Mouse (Mus musculus): ENCODE data around the gene Rmnd5b. TPM values are rescaled to one million over a fixed set of nuclear protein-coding genes. Genes with fewer than 3 reads are reported as not detected.

Rmnd5b gene
- total RNA-seq, 2 experiments from 2014 or later = 56.1 to 61.9 TPM

DNA sequence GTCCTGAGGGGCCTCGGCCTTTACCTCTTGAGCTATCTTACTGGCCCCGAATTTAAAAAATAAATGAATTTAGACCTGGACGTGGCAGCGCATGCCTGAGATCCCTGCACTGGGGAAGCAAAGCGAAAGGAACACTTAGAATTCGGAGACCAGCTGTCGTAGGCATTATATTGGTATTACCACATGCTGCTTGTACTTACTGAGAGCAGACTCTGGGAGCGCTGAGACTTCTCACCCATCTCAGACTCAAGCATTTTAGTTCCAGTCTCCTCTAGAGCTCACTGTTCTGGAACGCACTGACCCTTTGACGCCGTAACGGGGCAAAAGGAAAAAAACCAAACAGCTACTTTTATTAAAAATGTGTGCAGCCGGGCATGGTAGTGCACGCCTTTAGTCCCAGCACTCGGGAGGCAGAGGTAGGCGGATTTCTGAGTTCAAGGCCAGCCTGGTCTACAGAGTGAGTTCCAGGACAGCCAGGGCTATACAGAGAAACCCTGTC lies 26.2 kb upstream of the Rmnd5b start:
- intact Hi-C loops (cut with DNase I) = no loop called here
- Histone ChIP-seq H3K27ac (no peak overlapping the region), H3K4me3 (no peak overlapping the region)
- DNase-seq (ENCODE audit: extremely low spot score in 1 of 2, low spot score in 2 of 2) = no peak
- TF ChIP-seq CTCF (IDR thresholded peaks at IDR 0.05) = no peak

- no peak for DNase-seq (ENCODE audit: extremely low spot score in 1 of 2, low spot score in 2 of 2)
- intact Hi-C loops (cut with DNase I) = no loop called here
- peak overlapping the region; percentile 13; the same call in 1 of the 2 replicates for H3K27ac ChIP-seq
- TF ChIP-seq CTCF (IDR thresholded peaks at IDR 0.05) = no peak
- no peak overlapping the region for H3K4me3 ChIP-seq
Observed at GRCm38 (mm10) chr11:51658705-51659104, 23.0 kb upstream of the Rmnd5b start.

DNA sequence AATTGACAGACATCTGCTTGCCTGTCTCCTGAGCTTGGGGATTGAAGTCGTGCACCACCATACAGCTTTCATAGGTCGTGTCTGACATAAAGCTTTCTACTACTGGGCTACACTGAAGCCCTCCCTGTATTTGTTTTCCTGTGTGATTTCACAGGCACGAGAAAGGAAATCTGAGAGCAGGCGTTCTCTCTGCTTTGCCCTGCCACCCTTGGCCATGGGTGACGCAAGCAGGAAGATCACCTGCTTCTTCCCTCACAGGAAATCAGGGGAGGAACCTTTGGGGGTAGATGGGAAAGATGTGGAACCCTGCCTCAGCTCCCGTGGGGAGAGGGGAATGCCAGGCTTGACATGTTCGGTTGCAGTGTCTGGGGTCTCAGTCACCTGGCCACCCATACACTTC lies 22.6 kb upstream of the Rmnd5b start:
- no peak for DNase-seq (ENCODE audit: extremely low spot score in 1 of 2, low spot score in 2 of 2)
- H3K27ac ChIP-seq = peak overlapping the region; percentile 13; the same call in 1 of the 2 replicates
- TF ChIP-seq CTCF (IDR thresholded peaks at IDR 0.05) = no peak
- intact Hi-C loops (cut with DNase I) = no loop called here
- H3K4me3 ChIP-seq = no peak overlapping the region

DNA sequence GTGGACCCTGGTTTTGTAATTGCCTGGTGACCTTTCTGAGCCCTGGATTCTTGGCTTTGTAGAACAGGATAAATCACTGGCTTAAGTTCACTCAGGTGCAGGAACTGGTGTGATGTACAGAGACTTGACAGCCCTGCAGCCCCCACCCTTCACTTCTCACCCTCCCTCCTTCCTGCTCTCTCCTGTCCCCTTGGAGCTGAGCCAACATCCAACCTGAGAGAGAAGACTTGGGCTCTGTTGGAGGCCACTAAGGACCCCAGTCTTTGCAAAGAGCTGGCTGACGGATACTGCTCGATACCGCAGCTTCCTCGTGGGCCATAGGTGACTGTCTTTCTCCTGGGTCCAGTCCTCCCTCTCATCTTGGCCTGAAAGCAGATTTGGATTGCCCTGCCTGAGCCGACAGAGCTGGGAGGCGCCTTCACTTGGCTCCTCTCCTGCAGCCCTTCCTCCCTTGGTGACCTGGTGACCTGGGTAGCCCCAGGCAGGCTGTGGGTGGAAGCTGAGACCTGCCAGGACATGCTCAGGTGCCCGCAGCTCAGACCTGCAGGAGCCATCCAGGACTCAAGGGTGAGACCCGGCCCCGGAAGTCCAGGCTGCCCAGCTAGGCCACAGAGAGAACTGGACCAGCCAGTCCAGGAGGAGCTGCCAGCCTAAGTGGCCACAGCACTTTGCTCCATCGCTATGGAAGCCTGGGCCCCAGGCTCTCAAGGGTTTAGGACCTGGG lies 21.3 kb upstream of the Rmnd5b start:
- H3K27ac ChIP-seq = no peak overlapping the region
- intact Hi-C loops (cut with DNase I) = no loop called here
- DNase-seq (ENCODE audit: extremely low spot score in 1 of 2, low spot score in 2 of 2) = peak in 1 of 2 experiments; percentile 5
- H3K4me3 ChIP-seq = no peak overlapping the region
- TF ChIP-seq CTCF (IDR thresholded peaks at IDR 0.05) = no peak

GRCm38 (mm10) chr11:51654891-51655290 lies 19.2 kb upstream of the Rmnd5b start:
- intact Hi-C loops (cut with DNase I) = loop anchor here (5.0 kb wide), 1 partner anchor 38 kb away; the partner anchor contains the start of gene Nhp2
- DNase-seq (ENCODE audit: extremely low spot score in 1 of 2, low spot score in 2 of 2) = no peak
- TF ChIP-seq CTCF (IDR thresholded peaks at IDR 0.05) = no peak
- Histone ChIP-seq H3K4me3 (no peak overlapping the region), H3K27ac (no peak overlapping the region)

DNA sequence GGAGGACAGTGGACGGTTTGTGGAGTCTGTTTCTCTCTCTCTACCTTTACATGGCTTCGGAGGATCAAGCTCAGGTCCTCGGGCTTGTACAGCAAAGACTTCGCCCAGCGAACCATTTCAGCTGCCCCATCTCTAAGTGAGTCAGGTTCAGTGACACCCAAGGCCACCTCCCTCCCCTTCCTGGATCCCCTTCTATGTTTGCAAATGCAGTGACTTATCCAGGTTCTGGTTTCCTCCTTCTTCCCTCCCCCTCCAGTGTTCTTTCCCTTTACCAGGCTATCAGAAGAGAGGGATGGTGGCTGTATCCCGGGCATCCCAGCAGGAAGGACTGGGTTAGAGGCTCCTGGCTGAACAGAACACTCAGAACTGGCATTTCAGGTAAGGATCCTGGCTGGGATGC lies 18.0 kb upstream of the Rmnd5b start:
- intact Hi-C loops (cut with DNase I) = loop anchor here (5.0 kb wide), 1 partner anchor 36 kb away; the partner anchor contains the start of gene Nhp2
- H3K27ac ChIP-seq = no peak overlapping the region
- TF ChIP-seq CTCF (IDR thresholded peaks at IDR 0.05) = no peak
- DNase-seq (ENCODE audit: extremely low spot score in 1 of 2, low spot score in 2 of 2) = no peak
- no peak overlapping the region for H3K4me3 ChIP-seq

GRCm38 (mm10) chr11:51652889-51653418 lies 17.3 kb upstream of the Rmnd5b start:
- Histone ChIP-seq H3K27ac (no peak overlapping the region), H3K4me3 (no peak overlapping the region)
- no peak for DNase-seq (ENCODE audit: extremely low spot score in 1 of 2, low spot score in 2 of 2)
- no peak for TF ChIP-seq CTCF (IDR thresholded peaks at IDR 0.05)
- intact Hi-C loops (cut with DNase I) = loop anchor here (5.0 kb wide), 1 partner anchor 36 kb away; the partner anchor contains the start of gene Nhp2

DNA sequence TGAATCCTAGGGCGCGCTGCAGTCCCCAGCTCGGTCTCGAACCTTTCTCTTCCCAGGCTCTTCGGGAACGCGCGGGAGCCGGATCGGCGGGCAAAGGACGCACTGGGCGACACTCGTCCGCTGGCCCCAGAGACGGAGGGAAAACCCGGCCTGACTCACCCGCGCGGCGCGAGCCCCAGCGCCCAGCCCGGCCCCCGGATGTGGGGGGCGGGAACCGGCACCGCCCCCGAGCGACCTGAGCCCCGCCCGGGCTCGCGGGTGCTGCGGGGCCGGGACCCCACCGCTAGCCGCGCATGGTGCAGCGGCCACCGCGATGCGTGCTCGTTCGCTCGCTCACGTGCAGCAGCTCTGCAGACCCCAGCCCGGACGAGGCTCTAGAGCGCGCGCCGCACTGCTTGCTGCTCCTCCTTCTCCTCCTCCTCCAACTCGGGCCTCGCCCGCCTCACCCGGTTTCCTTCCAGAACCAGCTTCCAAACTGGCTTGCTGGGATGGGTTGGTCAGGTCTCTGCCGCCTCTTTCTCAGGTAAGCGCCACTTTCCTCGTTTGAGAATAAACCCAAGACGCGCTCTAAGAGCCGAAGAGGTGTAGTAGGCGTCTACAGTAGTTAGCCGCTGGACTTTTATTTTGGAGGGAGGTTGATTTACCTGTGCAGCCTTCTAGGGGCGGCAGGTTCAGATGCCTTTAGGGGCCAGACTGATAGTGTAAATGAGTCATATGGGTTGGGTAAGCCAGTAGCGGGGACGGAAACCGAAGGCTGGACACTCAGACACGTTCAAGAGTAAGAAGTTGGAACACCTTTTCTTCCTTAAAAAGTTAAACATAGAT lies 15.2 kb upstream of the Rmnd5b start, which contains the start of the genes N4bp3 and D930048N14Rik:
Gene N4bp3 (minus strand): TSS at position 152 of the 825 bp plus-strand sequence.
Gene D930048N14Rik (plus strand): TSS at position 264 of the 825 bp plus-strand sequence.
- Histone ChIP-seq H3K27ac (peak within 1 kb of the TSS; percentile 80), H3K4me3 (peak within 1 kb of the TSS; percentile 52)
- DNase-seq (ENCODE audit: extremely low spot score in 1 of 2, low spot score in 2 of 2) = peak in 1 of 2 experiments; percentile 38
- intact Hi-C loops (cut with DNase I) = loop anchor here (5.0 kb wide), 1 partner anchor 34 kb away; the partner anchor contains the start of gene Nhp2
- no peak for TF ChIP-seq CTCF (IDR thresholded peaks at IDR 0.05)

- H3K4me3 ChIP-seq = peak overlapping the region; percentile 52
- intact Hi-C loops (cut with DNase I) = loop anchor here (5.0 kb wide), 1 partner anchor 33 kb away; the partner anchor contains the start of gene Nhp2
- no peak for TF ChIP-seq CTCF (IDR thresholded peaks at IDR 0.05)
- DNase-seq (ENCODE audit: extremely low spot score in 1 of 2, low spot score in 2 of 2) = peak in 1 of 2 experiments; percentile 22
- peak overlapping the region; percentile 80 for H3K27ac ChIP-seq
Observed at GRCm38 (mm10) chr11:51650261-51650660, 14.6 kb upstream of the Rmnd5b start.

DNA sequence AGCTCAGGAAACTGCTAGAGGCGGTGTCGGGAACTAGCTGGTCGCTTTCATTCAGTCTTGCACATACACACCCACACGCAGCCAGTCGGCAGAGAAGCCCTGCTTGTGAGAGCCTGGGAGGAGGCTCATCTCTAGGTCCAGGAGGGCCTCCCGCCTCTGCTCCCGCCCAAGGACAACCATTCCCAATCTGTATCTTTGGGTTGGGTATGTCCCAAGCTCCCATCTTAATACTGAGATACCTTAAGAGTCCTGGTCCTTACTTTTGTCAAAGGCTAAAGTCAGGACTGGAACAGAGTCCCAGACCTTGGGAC lies 14.1 kb upstream of the Rmnd5b start:
- peak overlapping the region; percentile 52 for H3K4me3 ChIP-seq
- no peak for DNase-seq (ENCODE audit: extremely low spot score in 1 of 2, low spot score in 2 of 2)
- no peak for TF ChIP-seq CTCF (IDR thresholded peaks at IDR 0.05)
- peak overlapping the region; percentile 80 for H3K27ac ChIP-seq
- intact Hi-C loops (cut with DNase I) = loop anchor here (5.0 kb wide), 1 partner anchor 33 kb away; the partner anchor contains the start of gene Nhp2

GRCm38 (mm10) chr11:51649111-51649888 lies 13.6 kb upstream of the Rmnd5b start:
- no peak for TF ChIP-seq CTCF (IDR thresholded peaks at IDR 0.05)
- Histone ChIP-seq H3K4me3 (peak overlapping the region; percentile 52), H3K27ac (peak overlapping the region; percentile 80)
- intact Hi-C loops (cut with DNase I) = no loop called here
- no peak for DNase-seq (ENCODE audit: extremely low spot score in 1 of 2, low spot score in 2 of 2)

Measured in left cerebral cortex, adult 2 months (tissue).